Mouse (Mus musculus): Measurements from ENCODE around the gene Samd15.

DNA sequence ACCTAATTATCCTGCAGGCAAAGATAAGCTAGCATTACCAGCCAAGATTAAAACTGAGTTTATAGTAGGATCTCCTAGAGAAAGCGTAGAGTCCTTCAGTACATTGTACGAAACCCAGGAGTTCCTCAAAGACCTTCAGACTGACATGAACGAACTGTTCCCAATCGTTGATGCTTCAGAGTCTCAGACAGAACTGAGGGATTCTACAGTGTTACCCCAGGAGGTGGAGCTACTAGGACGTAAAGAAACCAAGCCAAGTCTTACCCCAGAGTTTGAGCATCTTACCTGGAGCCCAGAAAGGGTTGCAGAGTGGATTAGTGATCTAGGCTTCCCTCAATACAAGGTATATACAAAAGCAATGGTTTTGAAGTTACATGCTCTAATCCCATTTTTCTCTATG lies 2.2 kb downstream of the Samd15 start:
- TF ChIP-seq CTCF (conservative IDR thresholded peaks at IDR 0.05; ENCODE audit: low read length) (no peak), POU5F1 (IDR thresholded peaks at IDR 0.05; ENCODE audit: borderline replicate concordance, low read length) (no peak), NANOG (IDR thresholded peaks at IDR 0.05; ENCODE audit: borderline replicate concordance, low read length) (no peak)
